Mouse (Mus musculus) layer of hippocampus, adult 18-20 months (tissue): ENCODE data around the gene Bet1l. TPM values are rescaled to one million over a fixed set of nuclear protein-coding genes. Genes with fewer than 3 reads are reported as not detected.
A peak's percentile ranks its signal among the peaks of the same experiment; 100 is the strongest.

Experiments used
- DNase-seq, 2 experiments: peaks; one replicate each; pipeline ENCODE4 v3.0.0; 2022; ENCODE audit warnings: low spot score in 2 of 2
- total RNA-seq, 2 experiments: library from RNA; stranded (reverse); gene quantifications; 2 replicates each; pipeline ENCODE4 v1.2.3; 2021

Bet1l gene
- total RNA-seq, 2 experiments from 2014 or later, result 24.7 to 26.2 TPM

DNA sequence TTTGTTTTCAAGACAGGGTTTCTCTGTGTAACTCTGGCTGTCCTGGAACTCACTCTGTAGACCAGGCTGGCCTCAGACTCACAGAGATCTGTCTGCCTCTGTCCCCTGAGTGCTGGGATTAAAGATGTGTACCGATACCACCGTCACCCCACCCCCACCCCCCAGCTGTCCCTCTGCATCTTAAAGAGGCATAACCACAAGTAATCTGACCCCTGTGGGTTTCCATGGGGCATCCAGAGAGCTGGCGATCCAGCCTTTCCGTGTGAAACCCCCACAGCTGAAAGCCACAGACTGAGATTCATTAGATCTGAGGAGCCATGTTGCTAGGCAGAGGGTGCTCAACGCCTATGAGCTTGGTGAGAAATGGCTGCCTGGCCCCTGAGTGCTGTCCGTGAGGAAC lies 2.6 kb upstream of the Bet1l start:
- no peak for DNase-seq

- no peak for DNase-seq
Observed at GRCm38 (mm10) chr7:140858746-140859145, 1.4 kb upstream of the Bet1l start.

GRCm38 (mm10) chr7:140856785-140857549 lies 410 bp downstream of the Bet1l start, which contains the start of gene Ric8a:
Gene Ric8a (plus strand): TSS chr7:140856957.
- peak; percentile 84 to 91 for DNase-seq

- peak; percentile 79 to 92 for DNase-seq
Observed at GRCm38 (mm10) chr7:140855860-140856784, 1.3 kb downstream of the Bet1l start, which contains the start of gene Gm45785. Gene Gm45785 (minus strand): TSS chr7:140856331.

DNA sequence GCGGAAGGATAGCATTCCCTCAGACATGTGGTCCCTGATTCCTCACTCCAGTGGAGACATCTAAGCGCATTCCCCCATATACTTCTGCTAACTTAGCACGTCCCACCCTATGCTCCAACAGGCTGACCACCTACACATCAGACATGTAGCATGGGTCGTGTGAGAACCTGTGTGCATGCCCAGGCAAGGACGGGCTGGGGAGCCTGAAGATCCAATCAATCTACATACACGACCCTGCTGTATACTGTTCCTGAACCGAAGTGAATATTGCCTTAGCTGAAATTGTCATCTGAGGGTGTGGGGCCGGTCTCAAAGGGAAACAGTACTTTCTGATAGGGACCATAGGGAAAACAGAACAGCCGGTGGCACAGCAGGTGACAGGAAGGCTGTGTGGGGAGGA lies 2.2 kb downstream of the Bet1l start:
- DNase-seq, result no peak

DNA sequence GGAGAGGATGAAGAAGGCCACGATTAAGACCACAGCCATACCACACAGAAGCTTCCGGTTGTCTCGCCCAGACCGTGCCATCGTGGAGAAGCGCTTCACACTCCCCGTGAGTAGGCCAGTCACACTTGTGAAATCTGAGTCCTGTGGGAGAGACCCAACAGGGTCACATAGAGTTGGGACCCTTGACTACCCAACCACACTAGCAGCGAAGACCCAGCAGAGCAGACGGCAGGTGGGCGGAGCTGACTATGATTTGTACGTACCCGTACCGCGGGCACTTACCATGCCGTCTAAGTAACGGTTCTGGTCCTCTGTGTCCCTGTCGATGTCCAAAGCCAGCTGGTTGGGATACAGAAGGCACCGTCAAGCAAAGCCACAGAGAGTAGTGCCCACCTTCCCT lies 2.9 kb downstream of the Bet1l start:
- DNase-seq, result no peak

DNA sequence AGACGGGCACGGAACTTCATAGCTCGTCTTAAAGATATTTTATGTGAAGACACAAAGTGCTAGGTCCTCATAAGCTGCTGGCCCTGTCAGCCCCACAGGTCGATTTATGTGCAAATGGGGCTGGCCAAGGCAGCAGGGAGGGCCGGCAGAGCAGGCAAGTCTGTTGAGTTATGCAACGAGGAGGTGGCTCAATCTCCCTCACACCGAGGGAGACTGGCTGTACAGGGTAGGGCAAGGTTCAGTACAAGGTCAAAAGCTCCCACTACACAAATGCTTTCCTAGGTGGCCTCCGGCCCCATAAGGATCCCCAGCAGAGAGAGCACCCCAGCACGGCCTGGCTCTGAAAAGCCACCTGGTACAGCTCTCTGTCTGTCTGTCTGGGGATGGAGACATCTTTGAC lies 4.0 kb downstream of the Bet1l start:
- DNase-seq, result no peak

- DNase-seq, result no peak
Observed at GRCm38 (mm10) chr7:140851916-140852315, 5.5 kb downstream of the Bet1l start.

GRCm38 (mm10) chr7:140848591-140848990 lies 8.8 kb downstream of the Bet1l start:
- DNase-seq, result no peak

DNA sequence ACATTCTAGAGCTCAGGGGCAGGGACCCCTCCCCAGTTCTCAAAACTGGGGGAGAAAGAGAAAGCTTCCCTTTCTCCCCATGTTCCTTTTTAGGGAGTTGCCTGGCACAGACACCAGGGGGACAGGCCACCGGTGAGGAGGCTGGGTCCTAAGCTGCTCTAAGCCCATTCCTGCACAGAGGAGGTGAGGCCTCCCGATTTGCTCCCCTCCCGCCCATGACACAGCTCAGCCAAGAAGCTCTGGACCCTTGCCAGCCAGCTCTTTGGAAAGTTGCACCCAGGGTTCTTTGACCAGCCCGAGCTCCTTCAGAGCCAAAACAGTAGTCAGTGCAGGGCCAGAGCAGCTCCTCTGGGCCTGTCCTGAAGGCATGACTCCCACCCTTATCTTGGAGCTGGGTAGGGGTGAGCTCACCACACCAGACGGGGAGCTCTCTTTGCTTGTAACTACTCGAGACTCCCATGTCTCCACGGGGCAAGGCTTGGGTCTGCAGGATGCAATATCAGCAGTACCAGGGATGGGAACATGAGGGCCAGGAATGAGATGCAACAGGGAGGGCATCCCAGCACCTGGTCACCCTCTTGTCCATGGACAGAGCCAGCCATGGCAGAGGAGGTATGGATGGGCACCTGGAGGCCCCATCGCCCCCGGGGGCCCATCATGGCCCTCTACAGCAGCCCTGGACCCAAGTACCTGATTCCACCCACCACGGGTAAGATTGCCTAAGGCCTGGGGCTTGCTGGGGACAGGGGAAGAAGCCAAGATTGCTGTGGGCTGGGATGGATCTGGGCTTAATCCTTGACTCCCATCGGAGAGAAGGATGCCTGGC lies 9.4 kb downstream of the Bet1l start, which contains the start of gene Odf3:
TSS of gene Odf3 (plus strand) at position 51 of the 826 bp plus-strand sequence.
- no peak for DNase-seq

DNA sequence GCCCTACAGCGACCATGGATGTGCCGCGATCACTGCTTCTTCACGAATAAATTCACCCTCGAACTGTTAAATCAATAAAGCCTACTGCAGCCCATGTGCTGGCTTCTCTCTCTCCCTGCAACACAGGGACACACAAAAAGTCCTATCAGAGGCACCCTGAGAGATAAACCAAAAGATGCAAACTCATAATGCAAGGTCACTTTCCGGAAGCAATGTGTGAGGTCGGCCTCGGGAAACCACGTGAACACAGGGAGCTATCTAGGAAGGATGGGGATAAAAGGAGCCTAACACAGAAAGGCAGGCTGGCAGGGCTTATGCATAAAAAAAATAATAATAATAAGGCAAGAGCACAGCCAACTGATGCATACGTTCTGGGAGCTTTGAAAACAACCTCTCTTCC lies 10.7 kb downstream of the Bet1l start:
- DNase-seq, result no peak

DNA sequence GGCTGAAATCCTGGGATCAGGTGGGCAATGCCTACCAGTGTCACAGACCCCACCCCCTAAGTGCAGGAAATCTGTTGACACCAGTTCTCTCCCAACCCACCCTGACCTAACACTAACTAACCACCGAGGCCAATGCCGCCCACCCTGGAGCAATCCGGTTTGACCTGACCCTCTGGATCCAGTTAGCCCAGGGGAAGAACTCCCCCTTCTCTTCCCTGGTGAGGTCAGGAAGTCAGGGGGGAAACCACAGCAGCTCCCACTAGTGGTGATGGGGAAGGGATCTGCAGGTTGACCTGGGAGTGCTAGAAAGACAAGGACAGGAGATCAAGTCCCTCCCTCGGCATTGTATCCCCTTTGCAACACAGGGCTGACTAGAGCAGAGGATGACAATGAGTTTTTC lies 11.7 kb downstream of the Bet1l start:
- DNase-seq, result no peak

GRCm38 (mm10) chr7:140844905-140845665 lies 12.3 kb downstream of the Bet1l start, which contains the start of gene Scgb1c1:
Gene Scgb1c1 (plus strand): TSS chr7:140845547.
- DNase-seq, result peak; percentile 77 to 92

- DNase-seq, result no peak
Observed at GRCm38 (mm10) chr7:140843806-140844205, 13.6 kb downstream of the Bet1l start.

DNA sequence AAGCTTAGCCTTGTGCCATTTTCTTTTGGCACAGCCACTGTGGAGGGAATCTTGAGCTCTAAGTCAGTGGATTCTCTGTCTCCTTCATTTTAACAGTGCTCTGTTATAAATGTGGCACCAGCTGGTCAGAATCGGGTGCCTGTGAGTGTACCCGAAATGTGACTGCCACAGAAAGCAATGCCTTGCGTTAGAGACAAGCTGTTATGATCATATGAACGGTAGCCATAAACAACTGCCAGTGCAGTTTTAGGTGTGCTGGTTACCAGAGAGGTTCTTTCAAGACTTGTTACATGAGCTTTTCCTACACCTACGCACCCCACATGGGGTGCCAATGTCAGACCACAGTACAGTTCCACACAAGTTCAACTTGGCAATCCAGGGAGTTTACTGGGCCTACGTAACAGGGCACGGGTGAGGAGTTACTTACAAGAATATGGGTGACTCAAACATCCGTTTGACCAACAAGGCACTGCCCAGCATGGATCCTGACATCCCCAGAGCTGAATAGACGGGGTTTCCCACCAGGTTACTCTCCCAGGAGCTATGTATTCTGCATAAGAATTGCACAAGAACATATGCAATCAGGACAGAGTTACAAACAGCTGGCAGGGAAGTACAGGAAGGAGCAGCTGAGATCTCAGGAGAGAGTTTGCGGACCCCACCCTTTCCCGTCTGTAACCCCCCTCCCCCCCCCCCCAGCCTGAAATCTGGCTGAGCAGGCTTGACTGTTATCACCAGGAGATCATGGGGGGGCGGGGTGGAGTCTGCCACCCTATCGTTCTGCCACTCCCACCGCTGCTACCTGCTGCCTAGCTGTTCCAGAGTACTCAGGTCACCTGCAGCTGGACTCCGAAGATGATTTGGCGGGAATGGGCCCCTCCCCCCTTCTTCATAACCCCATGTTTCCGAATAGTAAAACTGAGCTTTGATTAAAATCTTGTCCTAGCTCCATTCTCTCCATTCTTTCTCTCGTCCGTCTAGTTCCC lies 16.3 kb downstream of the Bet1l start:
- DNase-seq, result peak in 1 of 2 experiments; percentile 67

GRCm38 (mm10) chr7:140839556-140839955 lies 17.8 kb downstream of the Bet1l start:
- DNase-seq, result no peak

- DNase-seq, result peak; percentile 62 to 81
Observed at GRCm38 (mm10) chr7:140836243-140837115, 20.9 kb downstream of the Bet1l start.

DNA sequence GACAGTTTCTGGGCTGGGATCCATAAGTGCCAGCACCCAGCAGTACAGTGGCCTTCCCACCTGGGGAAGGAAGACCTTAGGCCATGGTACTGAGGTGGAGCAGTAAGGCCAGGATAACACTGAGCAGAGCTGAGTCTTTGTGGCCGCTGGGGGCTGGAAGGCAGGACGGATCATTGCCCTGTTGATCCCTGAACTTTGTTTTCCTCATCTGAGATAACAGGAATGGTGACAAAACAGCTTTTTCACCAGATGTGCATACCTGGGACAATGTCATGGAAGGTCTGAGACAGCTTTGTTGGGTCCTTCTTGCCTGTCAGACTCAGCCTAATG lies 21.7 kb downstream of the Bet1l start:
- no peak for DNase-seq
